Mouse (Mus musculus): Measurements from ENCODE around the gene Vac14.

Gene Vac14

GRCm38 (mm10) chr8:110618391-110619207 is at the start of gene Vac14:
Gene Vac14, plus strand, starts transcription at chr8:110618585.
- peak; percentile 99 for DNase-seq

DNA sequence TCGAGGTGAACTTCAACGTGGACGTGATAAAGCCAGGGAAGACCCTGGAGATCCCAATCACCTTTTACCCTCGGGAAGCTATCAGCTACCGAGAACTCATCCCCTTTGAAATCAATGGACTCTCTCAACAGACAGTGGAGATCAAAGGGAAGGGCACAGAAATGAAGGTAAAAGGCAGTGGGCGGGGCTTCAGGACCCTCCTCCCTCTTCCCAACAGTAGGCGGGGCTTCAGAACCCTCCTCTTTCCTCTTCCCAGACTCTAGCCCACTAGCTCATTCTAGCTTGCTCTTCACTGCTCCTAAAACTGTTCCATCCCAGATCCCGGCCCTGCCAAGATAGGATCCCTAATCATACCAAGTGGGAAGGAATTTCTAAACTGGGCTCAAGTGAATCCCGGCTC is 25.7 kb upstream of the Vac14 start:
- no peak for DNase-seq

DNA sequence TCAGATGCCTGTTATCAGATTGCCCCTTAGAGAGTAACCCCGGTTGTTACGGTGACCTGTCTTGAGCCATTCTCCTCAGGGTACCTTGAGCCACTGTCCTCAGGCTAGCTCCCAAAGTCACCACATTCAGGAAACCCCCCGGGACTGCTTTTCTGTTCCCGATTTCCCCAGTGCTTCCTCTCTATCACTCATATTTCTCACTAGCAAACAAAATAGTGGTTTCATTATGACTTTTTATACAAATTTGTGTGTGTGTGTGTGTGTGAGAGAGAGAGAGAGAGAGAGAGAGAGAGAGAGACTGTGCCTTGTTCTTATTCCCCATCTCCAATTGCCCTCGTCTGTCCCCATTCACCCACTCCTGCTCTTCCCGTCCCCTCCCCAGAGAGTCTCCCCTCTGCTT is 24.2 kb upstream of the Vac14 start:
- DNase-seq, result no peak

DNA sequence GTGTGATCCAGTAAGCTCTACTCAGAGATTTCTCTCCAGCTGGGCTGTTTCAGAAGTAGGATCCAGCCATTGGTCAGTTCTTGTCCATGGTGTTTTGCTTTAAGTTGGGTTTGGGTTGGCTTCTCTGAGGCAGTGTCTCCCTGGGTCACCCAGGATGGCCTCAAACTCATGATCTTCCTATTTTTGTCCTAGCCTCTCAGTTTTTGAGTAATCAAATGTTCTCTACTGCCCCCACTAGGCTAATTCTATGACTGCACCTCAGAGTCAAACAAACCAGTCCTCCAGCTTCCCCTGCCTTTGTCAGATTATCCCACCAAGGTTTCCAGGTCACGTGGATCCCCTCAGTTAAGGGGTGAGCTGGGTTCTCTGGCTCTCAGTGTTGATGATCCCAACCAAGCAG is 13.8 kb upstream of the Vac14 start:
- peak; percentile 65 for DNase-seq

GRCm38 (mm10) chr8:110605401-110606015 is 12.9 kb upstream of the Vac14 start:
- DNase-seq, result no peak

- no peak for DNase-seq
These were observed 2.7 kb upstream of the Vac14 start for GRCm38 (mm10) chr8:110615730-110616129.

DNA sequence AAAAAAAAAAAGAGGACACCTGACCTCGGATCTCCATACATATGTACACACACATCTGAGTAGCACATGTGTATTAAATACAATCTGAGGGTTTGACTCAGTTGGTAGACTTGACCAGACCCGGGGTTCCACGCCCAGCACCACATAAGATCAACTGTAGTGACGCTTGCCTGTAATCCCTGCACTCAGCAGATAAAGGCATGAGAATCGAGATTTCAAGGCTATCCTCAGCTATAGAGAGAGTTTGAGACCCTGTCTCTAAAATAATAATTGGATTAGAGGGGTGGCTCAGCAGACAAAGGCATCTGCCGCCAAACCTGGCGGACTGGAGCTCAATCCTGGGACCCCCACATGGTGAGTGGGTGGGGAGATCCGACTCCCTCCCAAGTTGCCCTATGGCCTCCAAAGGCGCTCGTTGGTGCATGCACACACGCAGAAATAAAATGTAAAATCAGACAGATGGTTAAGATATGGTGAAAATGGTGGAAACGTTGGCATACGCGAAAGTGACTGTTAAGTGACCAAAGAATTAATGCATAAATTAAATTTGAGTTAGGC is 505 bp upstream of the Vac14 start:
- no peak for DNase-seq

- DNase-seq, result peak; percentile 42
These were observed 806 bp downstream of the Vac14 start for GRCm38 (mm10) chr8:110619208-110619574.

GRCm38 (mm10) chr8:110619919-110620318 is 1.5 kb downstream of the Vac14 start:
- no peak for DNase-seq

GRCm38 (mm10) chr8:110626431-110626830 is 8.0 kb downstream of the Vac14 start:
- DNase-seq, result no peak

DNA sequence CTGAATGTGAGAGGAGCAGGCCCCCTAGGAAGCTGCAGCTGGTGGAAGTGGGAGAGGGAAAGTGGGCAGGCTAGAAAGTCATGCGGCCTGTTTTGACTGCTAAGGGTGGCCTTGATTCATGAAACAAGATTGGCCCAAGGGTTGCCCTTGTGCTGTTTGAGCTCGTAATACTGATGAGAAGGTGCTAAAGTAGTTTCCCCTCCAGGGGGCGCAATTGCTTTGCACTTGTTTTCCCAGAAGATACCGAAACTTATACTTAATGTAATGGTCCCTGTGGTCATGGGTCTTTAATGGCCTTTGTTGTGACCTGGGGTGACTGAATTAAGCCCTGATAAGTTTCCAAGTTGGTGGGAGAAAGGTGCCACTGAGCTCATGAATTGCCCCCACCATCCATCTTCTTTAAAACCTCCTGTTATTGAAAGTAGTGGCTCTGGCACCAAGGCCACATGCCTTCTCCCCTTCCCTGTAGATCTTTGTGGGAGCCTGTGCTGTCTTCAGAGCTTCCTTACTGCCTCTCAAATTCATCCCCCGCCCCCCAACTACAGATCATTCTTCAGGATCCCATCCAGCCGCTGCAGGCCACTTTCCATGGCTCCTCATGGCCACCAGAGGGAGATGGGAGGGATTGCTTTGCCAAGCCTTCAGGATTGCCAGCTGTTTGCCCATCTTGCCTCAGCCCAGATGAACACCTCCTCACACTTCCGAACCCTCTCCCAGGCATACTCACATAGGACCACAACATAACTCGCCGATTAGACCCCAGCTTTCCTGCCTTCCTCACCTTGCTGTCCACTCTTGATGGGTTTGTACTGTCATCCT is 11.1 kb downstream of the Vac14 start:
- DNase-seq, result peak; percentile 75

DNA sequence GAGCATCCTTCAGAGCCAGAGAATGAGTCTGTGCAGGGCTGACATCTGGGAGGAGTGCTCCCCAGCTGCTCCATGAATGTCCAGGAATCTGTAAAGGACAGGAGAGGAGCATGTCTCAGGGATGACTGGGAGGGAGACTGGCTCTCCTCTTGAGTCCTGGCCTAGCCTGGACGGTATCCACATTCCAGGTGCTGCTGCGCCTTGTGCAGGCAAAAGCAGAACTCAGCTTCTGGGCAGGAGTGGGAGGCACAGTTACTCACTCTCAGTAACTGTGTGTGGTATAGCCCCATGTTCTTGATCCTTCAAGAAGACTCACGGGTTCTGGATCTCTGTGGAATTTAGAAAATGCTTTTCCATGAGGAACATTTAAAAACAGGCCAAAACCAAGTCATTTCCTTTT is 11.7 kb downstream of the Vac14 start:
- no peak for DNase-seq

GRCm38 (mm10) chr8:110630571-110631071 is 12.2 kb downstream of the Vac14 start:
- peak; percentile 24 for DNase-seq

- DNase-seq, result no peak
These were observed 12.8 kb downstream of the Vac14 start for GRCm38 (mm10) chr8:110631201-110631600.

DNA sequence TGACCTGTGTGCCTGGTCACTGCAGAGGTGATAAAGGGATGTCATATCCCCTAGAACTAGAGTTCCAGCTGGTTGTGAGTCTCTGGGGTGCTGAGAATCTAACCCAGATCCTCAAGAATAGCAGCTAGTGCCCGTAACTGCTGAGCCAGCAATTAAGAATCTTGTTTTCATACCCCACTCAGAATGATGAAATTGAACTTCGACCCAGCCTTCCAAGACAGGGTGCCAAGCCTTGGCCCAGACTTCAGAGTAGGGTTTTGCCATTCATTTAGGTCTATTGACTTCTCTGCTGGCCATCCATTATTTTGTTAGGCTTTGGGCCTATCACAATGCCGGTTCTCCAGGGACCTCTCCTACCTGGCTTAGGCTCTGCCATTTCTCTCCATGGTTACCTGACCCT is 15.4 kb downstream of the Vac14 start:
- DNase-seq, result no peak

GRCm38 (mm10) chr8:110636182-110636581 is 17.8 kb downstream of the Vac14 start:
- DNase-seq, result no peak

GRCm38 (mm10) chr8:110642331-110642730 is 23.9 kb downstream of the Vac14 start:
- no peak for DNase-seq

DNA sequence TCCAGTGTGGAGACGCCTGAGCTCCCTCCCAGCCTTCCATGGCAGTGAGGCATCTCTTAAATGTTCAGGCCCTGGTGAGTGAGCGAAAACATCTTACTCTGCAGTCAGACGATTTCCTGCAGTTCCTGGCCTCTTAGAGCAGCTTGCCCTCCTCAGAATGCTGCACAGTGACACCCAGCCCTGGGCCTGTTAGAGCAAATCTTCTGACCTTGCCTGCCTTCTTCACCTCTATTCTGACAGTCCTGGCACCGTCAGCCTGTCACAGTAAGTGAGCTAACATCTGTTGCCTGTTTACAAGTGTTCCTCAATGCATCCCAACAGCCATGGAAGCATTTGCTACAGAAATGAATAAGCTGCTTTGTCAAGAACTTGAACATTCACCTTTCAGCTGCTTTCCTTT is 24.8 kb downstream of the Vac14 start:
- peak; percentile 69 for DNase-seq

- no peak for DNase-seq
These were observed 26.0 kb downstream of the Vac14 start for GRCm38 (mm10) chr8:110644422-110644821.

- no peak for DNase-seq
These were observed 26.5 kb downstream of the Vac14 start for GRCm38 (mm10) chr8:110644901-110645300.

GRCm38 (mm10) chr8:110645340-110645739 is 27.0 kb downstream of the Vac14 start:
- no peak for DNase-seq

DNA sequence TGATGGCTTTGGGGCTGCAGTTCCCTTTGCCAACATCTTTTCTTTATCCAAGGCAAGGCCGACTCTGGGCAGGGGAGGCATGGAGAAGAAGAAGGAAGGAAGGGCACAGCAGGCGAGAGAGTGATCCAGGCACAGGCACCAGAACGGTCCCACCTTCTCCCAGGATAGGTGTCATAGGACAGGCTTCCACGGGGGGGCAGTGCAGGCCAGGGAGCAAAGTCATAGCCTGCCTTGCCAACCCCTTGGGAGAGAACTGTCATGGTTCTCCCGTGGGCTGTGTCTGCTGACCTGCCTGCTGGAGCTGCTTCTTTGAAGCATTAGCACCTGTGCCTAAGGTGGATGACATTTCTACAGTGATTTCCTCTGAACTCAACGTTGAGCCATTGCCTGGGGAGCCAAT is 27.7 kb downstream of the Vac14 start:
- peak; percentile 75 for DNase-seq

- no peak for DNase-seq
These were observed 30.2 kb downstream of the Vac14 start for GRCm38 (mm10) chr8:110648577-110648976.

Measured in lung, postnatal 36 days (tissue).